Mouse (Mus musculus) heart, embryonic 16.5 days (tissue): Measurements from ENCODE around the gene Cant1. TPM values are rescaled to one million over a fixed set of nuclear protein-coding genes. Genes with fewer than 3 reads are reported as not detected.

Experiments used
- ATAC-seq: fragments of 200-750 bp; cut with Nextera tagmentation; replicated peaks from 2 replicates; pipeline ENCODE4 v1.8.0; 2017; ENCODE audit warnings: moderate number of reproducible peaks; ENCODE audit not compliant: insufficient read depth, low FRiP score; ENCODE audit errors: extremely low read depth
- H3K27ac ChIP-seq: fragments of 300-500 bp; sonication (generic); 2 replicates; pipeline ENCODE4 v1.5.1; 2014; ENCODE audit warnings: mild to moderate bottlenecking, low read length, control low read depth, moderate library complexity
- H3K27me3 ChIP-seq: fragments of 300-500 bp; sonication (generic); 2 replicates; pipeline ENCODE4 v1.6.1; 2014; ENCODE audit warnings: low read length, mixed read lengths; ENCODE audit not compliant: control insufficient read depth, insufficient read depth
- H3K36me3 ChIP-seq: fragments of 300-500 bp; sonication (generic); 2 replicates; pipeline ENCODE4 v1.6.1; 2014; ENCODE audit not compliant: control insufficient read depth, insufficient read depth
- H3K4me1 ChIP-seq: fragments of 300-500 bp; sonication (generic); 2 replicates; pipeline ENCODE4 v1.6.1; 2014; ENCODE audit warnings: low read length, mixed read lengths; ENCODE audit not compliant: control insufficient read depth, insufficient read depth
- H3K4me2 ChIP-seq: fragments of 300-500 bp; sonication (generic); 2 replicates; pipeline ENCODE4 v1.6.1; 2014; ENCODE audit warnings: low read depth, mild to moderate bottlenecking, control low read depth, low read length
- H3K4me3 ChIP-seq: fragments of 300-500 bp; sonication (generic); 2 replicates; pipeline ENCODE4 v1.5.1; 2014; ENCODE audit warnings: mild to moderate bottlenecking, control low read depth, low read length
- H3K9ac ChIP-seq: fragments of 300-500 bp; sonication (generic); 2 replicates; pipeline ENCODE4 v1.6.1; 2014; ENCODE audit warnings: low read length, control low read depth
- H3K9me3 ChIP-seq: fragments of 300-500 bp; sonication (generic); replicated peaks from 2 replicates; pipeline ENCODE4 v1.6.1; 2016; ENCODE audit warnings: low read length; ENCODE audit not compliant: control insufficient read depth
- WGBS: fragments of 180-500 bp; shearing (Covaris S2); extraction: QIAGEN DNeasy Blood & Tissue Kit; methylation state at CpG from one replicate; pipeline ENCODE4 v1.1.7; 2014; 5-methylcytosine and 5-hydroxymethylcytosine counted together
- polyA plus RNA-seq: library from polyadenylated mRNA; unstranded; fragments of >200 nt; fragmentation: Nextera tagmentation; extraction: Ambion mirVana; gene quantifications from 2 replicates; pipeline ENCODE4 v1.2.1, GENCODE M21; 2015

Cant1 gene
- polyA plus RNA-seq, 1 experiment from 2014 or later = 20.2 TPM

GRCm38 (mm10) chr11:118412601-118413000, 6.3 kb downstream of the Cant1 start:
- no peak for ATAC-seq
- WGBS = 91% methylated on average over 2 of the region's 2 CpGs
- Histone ChIP-seq H3K9me3 (no peaks in the 10 kb centered on the region), H3K27me3 (no peaks in the 10 kb centered on the region), H3K4me1 (peaks cover 3% of the 10 kb centered on the region; the same call in 1 of the 2 replicates), H3K27ac (no peak overlapping the region), H3K4me2 (no peak overlapping the region), H3K4me3 (no peak overlapping the region), H3K9ac (no peak overlapping the region), H3K36me3 (peaks cover 23% of the 10 kb centered on the region)

GRCm38 (mm10) chr11:118411271-118411670, 7.6 kb downstream of the Cant1 start:
- Histone ChIP-seq H3K4me1 (peaks cover 4% of the 10 kb centered on the region; the same call in 1 of the 2 replicates), H3K27me3 (no peaks in the 10 kb centered on the region), H3K9ac (no peak overlapping the region), H3K4me3 (no peak overlapping the region), H3K4me2 (no peak overlapping the region), H3K27ac (no peak overlapping the region), H3K9me3 (no peaks in the 10 kb centered on the region), H3K36me3 (peaks cover 27% of the 10 kb centered on the region)
- no peak for ATAC-seq
- WGBS = 91% methylated on average over 8 of the region's 8 CpGs

- 90% methylated on average over 10 of the region's 10 CpGs for WGBS
Observed at GRCm38 (mm10) chr11:118410479-118410878, 8.4 kb downstream of the Cant1 start.

GRCm38 (mm10) chr11:118410073-118410444, 8.8 kb downstream of the Cant1 start:
- no peaks in the 10 kb centered on the region for H3K9me3 ChIP-seq
- ATAC-seq = no peak
- H3K4me3 ChIP-seq = no peak overlapping the region
- peaks cover 27% of the 10 kb centered on the region for H3K36me3 ChIP-seq
- H3K27ac ChIP-seq = no peak overlapping the region
- H3K4me2 ChIP-seq = no peak overlapping the region
- 63% methylated on average over 1 of the region's 1 CpGs for WGBS
- peaks cover 7% of the 10 kb centered on the region; the same call in 1 of the 2 replicates for H3K4me1 ChIP-seq
- no peaks in the 10 kb centered on the region for H3K27me3 ChIP-seq
- H3K9ac ChIP-seq = no peak overlapping the region

More at GRCm38 (mm10) chr11:118410479-118410878, 8.4 kb downstream of the Cant1 start:
- no peak overlapping the region for H3K4me2 ChIP-seq
- ATAC-seq = no peak
- peaks cover 27% of the 10 kb centered on the region for H3K36me3 ChIP-seq
- H3K9ac ChIP-seq = no peak overlapping the region
- peaks cover 7% of the 10 kb centered on the region; the same call in 1 of the 2 replicates for H3K4me1 ChIP-seq
- H3K27ac ChIP-seq = no peak overlapping the region
- H3K9me3 ChIP-seq = no peaks in the 10 kb centered on the region
- H3K4me3 ChIP-seq = no peak overlapping the region
- no peaks in the 10 kb centered on the region for H3K27me3 ChIP-seq

DNA sequence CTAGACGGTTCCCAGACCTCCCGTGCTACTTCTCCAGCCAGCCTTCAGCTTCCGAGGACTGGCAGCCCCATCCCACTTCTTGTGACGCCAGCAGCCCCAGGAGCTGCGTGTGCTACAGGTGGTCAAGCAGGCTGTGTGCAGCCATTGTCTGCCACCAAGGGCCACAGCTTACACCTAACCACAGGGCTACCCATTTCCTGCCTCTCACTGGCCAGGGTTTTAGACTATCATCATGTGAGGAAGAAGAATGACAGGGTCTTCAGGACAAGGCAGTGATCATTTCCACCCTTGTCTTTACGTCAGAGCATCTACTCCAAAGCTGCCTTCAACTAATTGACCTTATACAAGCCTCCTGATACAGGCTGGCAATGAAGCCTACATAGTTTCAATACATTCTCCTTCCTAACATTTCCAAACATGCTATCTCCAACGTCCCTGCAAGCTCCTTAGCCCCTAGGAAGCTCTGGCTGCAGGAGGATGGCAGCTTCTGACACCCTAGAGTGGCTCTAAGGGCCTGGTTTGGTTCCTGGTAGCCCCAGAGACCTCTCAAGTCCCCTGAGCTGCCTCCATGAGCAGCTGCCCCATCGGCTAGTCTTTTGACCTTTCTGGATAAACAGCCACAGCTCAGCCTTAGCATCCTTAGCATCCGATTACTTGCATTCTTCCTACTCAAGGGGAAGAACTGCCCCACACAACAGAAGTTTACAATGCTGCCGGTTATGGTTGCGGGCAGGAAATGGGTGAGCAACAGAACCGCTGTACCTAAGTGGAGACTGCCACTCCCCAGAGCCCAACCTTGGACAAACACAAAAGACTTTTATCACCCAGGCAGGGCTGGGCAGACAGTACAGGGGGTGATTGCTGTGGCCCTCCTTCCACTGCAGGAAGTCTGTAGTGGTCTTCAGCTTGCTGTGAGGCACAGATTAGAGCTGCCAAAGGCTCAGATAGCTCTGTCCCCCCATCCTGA, 9.5 kb downstream of the Cant1 start:
- no peak for ATAC-seq
- Histone ChIP-seq H3K9ac (no peak overlapping the region), H3K4me3 (no peak overlapping the region), H3K4me1 (peaks cover 7% of the 10 kb centered on the region; the same call in 1 of the 2 replicates), H3K27me3 (no peaks in the 10 kb centered on the region), H3K9me3 (no peaks in the 10 kb centered on the region), H3K27ac (no peak overlapping the region), H3K36me3 (peaks cover 22% of the 10 kb centered on the region), H3K4me2 (no peak overlapping the region)
- 73% methylated on average over 12 of the region's 12 CpGs for WGBS

GRCm38 (mm10) chr11:118408051-118408740, 10.7 kb downstream of the Cant1 start:
- Histone ChIP-seq H3K27me3 (no peaks in the 10 kb centered on the region), H3K9me3 (no peaks in the 10 kb centered on the region), H3K4me3 (no peak overlapping the region), H3K4me1 (peaks cover 7% of the 10 kb centered on the region; the same call in 1 of the 2 replicates), H3K27ac (no peak overlapping the region), H3K9ac (no peak overlapping the region), H3K4me2 (no peak overlapping the region), H3K36me3 (peaks cover 22% of the 10 kb centered on the region)
- ATAC-seq = no peak
- 75% methylated on average over 18 of the region's 18 CpGs for WGBS

GRCm38 (mm10) chr11:118407318-118407910, 11.5 kb downstream of the Cant1 start:
- H3K4me3 ChIP-seq = no peak overlapping the region
- no peak overlapping the region for H3K9ac ChIP-seq
- H3K36me3 ChIP-seq = peaks cover 22% of the 10 kb centered on the region
- H3K27ac ChIP-seq = no peak overlapping the region
- no peak for ATAC-seq
- H3K9me3 ChIP-seq = no peaks in the 10 kb centered on the region
- WGBS = 86% methylated on average over 23 of the region's 23 CpGs
- no peak overlapping the region for H3K4me2 ChIP-seq
- no peaks in the 10 kb centered on the region for H3K27me3 ChIP-seq
- peaks cover 7% of the 10 kb centered on the region; the same call in 1 of the 2 replicates for H3K4me1 ChIP-seq

GRCm38 (mm10) chr11:118406521-118406920, 12.4 kb downstream of the Cant1 start:
- H3K27ac ChIP-seq = peak overlapping the region; percentile 58; the same call in 1 of the 2 replicates
- no peaks in the 10 kb centered on the region for H3K27me3 ChIP-seq
- peaks cover 12% of the 10 kb centered on the region; the same call in 1 of the 2 replicates for H3K4me1 ChIP-seq
- no peak overlapping the region for H3K4me3 ChIP-seq
- no peaks in the 10 kb centered on the region for H3K9me3 ChIP-seq
- WGBS = 82% methylated on average over 5 of the region's 5 CpGs
- 0 out of 2 replicates have a peak, but pooled peaks have one; percentile 14 for ATAC-seq
- H3K36me3 ChIP-seq = peaks cover 22% of the 10 kb centered on the region
- no peak overlapping the region for H3K4me2 ChIP-seq
- no peak overlapping the region for H3K9ac ChIP-seq
